Mouse (Mus musculus): ENCODE measurements around the gene Foxr1. TPM values are rescaled to one million over a fixed set of nuclear protein-coding genes. Genes with fewer than 3 reads are reported as not detected.

Foxr1 gene
- polyA plus RNA-seq, 1 experiment from 2014 or later: not detected

GRCm38 (mm10) chr9:44478229-44478921 is 37.4 kb upstream of the Foxr1 start:
- peak overlapping the region; percentile 98 for H3K4me2 ChIP-seq (replicated peaks; ENCODE audit: low read depth)
- H3K4me1 ChIP-seq (replicated peaks; ENCODE audit: control insufficient read depth, insufficient read depth, low read length): 0 out of 2 replicates have a peak, but pooled peaks cover 3% of the 10 kb centered on the region
- H3K27me3 ChIP-seq (replicated peaks; ENCODE audit: control insufficient read depth, insufficient read depth, low read length): no peaks in the 10 kb centered on the region
- no peaks in the 10 kb centered on the region for H3K9me3 ChIP-seq (ENCODE audit: control insufficient read depth)
- 0 out of 2 replicates have a peak, but pooled peaks have one; percentile 1 for TF ChIP-seq CTCF (IDR thresholded peaks at IDR 0.05; ENCODE audit: low read depth)
- peak; percentile 37 for ATAC-seq
- H3K27ac ChIP-seq (ENCODE audit: low read depth, low read length): peak overlapping the region; percentile 95
- H3K9ac ChIP-seq (ENCODE audit: low read depth, low read length): peak overlapping the region; percentile 63
- H3K4me3 ChIP-seq (ENCODE audit: low read depth, low read length): peak overlapping the region; percentile 74
- under 1% methylated on average over 23 of the region's 27 CpGs for WGBS
- H3K36me3 ChIP-seq (ENCODE audit: control insufficient read depth, insufficient read depth): no peaks in the 10 kb centered on the region

DNA sequence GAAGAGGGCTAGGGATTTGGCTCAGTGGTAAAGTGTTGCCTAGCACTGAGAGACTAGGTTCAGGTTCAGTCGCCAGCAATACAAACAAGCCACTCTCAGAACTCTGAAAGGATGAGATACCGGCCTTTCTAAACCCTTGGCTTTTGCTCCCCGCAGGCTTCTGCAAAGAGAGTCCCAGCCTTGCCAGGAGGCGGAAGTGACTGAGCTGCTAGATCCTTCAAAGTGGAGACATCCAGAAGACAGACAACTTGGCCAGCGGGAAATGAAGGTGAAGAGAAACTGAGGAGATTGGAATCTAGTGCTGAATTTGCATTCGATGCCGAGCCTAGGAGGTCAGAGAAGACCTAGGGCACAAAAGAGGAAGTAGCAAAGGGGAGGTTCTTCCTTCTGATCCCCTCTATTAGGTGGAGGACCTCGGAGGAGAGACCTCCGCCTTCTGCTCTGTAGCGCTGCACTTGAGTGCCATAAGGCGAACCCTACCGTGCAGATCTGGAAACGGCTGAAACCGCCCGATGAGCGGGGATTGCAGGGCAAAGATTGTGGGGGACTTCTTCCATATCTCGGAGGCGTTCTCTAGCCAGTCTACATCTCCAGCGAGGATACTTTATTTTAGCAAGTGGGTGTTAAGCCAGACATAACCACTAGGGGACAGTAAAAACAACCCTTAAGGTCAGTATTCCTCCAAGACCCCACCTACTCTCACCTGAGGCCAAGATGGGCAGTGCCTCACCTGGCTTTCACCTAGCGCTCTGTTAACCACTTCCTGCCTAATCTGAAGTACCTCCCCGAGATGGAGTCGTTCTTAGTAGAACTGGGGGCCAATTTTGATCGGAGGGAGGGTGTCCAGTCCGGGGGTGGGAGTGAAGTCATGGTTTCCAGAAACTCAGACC is 36.6 kb upstream of the Foxr1 start:
- peak; percentile 14 for ATAC-seq
- peak overlapping the region; percentile 74 for H3K4me3 ChIP-seq (ENCODE audit: low read depth, low read length)
- H3K9me3 ChIP-seq (ENCODE audit: control insufficient read depth): no peaks in the 10 kb centered on the region
- H3K4me1 ChIP-seq (replicated peaks; ENCODE audit: control insufficient read depth, insufficient read depth, low read length): 0 out of 2 replicates have a peak, but pooled peaks cover 3% of the 10 kb centered on the region
- H3K27me3 ChIP-seq (replicated peaks; ENCODE audit: control insufficient read depth, insufficient read depth, low read length): no peaks in the 10 kb centered on the region
- peak; percentile 94 for TF ChIP-seq CTCF (IDR thresholded peaks at IDR 0.05; ENCODE audit: low read depth)
- H3K9ac ChIP-seq (ENCODE audit: low read depth, low read length): peak overlapping the region; percentile 63
- H3K27ac ChIP-seq (ENCODE audit: low read depth, low read length): peak overlapping the region; percentile 95
- WGBS: 6% methylated on average over 24 of the region's 24 CpGs
- no peaks in the 10 kb centered on the region for H3K36me3 ChIP-seq (ENCODE audit: control insufficient read depth, insufficient read depth)
- H3K4me2 ChIP-seq (replicated peaks; ENCODE audit: low read depth): peak overlapping the region; percentile 98

GRCm38 (mm10) chr9:44475936-44476335 is 35.0 kb upstream of the Foxr1 start:
- Histone ChIP-seq H3K4me1 (replicated peaks; ENCODE audit: control insufficient read depth, insufficient read depth, low read length) (0 out of 2 replicates have a peak, but pooled peaks cover 3% of the 10 kb centered on the region), H3K4me2 (replicated peaks; ENCODE audit: low read depth) (no peak overlapping the region), H3K27ac (ENCODE audit: low read depth, low read length) (no peak overlapping the region), H3K27me3 (replicated peaks; ENCODE audit: control insufficient read depth, insufficient read depth, low read length) (no peaks in the 10 kb centered on the region), H3K36me3 (ENCODE audit: control insufficient read depth, insufficient read depth) (no peaks in the 10 kb centered on the region), H3K9ac (ENCODE audit: low read depth, low read length) (no peak overlapping the region), H3K4me3 (ENCODE audit: low read depth, low read length) (no peak overlapping the region), H3K9me3 (ENCODE audit: control insufficient read depth) (no peaks in the 10 kb centered on the region)
- no peak for ATAC-seq
- TF ChIP-seq CTCF (IDR thresholded peaks at IDR 0.05; ENCODE audit: low read depth): peak; percentile 49
- WGBS: 96% methylated on average over 3 of the region's 3 CpGs

DNA sequence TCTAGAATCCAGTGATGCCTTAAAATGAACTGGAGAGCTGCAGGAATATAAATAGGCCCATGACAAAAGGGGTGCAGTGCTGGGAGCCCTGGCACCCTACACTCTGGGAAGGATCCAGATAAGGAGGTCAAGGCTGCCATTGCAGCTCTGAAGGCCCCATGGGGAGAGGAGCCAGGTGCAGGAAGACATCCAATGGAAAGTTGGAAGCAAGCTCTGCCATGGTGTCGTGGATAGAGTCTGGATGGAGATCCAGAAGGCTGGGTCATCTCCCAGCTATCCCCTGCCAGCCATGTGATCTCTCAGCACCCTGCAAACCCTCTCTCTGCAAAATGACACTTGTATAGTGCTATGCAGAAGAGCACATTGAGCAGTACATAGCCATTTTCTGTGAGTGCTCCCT is 33.4 kb upstream of the Foxr1 start:
- no peak overlapping the region for H3K9ac ChIP-seq (ENCODE audit: low read depth, low read length)
- no peak for TF ChIP-seq CTCF (IDR thresholded peaks at IDR 0.05; ENCODE audit: low read depth)
- no peak overlapping the region for H3K27ac ChIP-seq (ENCODE audit: low read depth, low read length)
- no peak for ATAC-seq
- H3K9me3 ChIP-seq (ENCODE audit: control insufficient read depth): no peaks in the 10 kb centered on the region
- H3K4me2 ChIP-seq (replicated peaks; ENCODE audit: low read depth): no peak overlapping the region
- no peaks in the 10 kb centered on the region for H3K36me3 ChIP-seq (ENCODE audit: control insufficient read depth, insufficient read depth)
- 0 out of 2 replicates have a peak, but pooled peaks cover 3% of the 10 kb centered on the region for H3K4me1 ChIP-seq (replicated peaks; ENCODE audit: control insufficient read depth, insufficient read depth, low read length)
- no peaks in the 10 kb centered on the region for H3K27me3 ChIP-seq (replicated peaks; ENCODE audit: control insufficient read depth, insufficient read depth, low read length)
- 19% methylated on average over 1 of the region's 1 CpGs for WGBS
- H3K4me3 ChIP-seq (ENCODE audit: low read depth, low read length): no peak overlapping the region

GRCm38 (mm10) chr9:44473184-44473583 is 32.2 kb upstream of the Foxr1 start:
- Histone ChIP-seq H3K4me2 (replicated peaks; ENCODE audit: low read depth) (no peak overlapping the region), H3K4me1 (replicated peaks; ENCODE audit: control insufficient read depth, insufficient read depth, low read length) (peaks cover 3% of the 10 kb centered on the region; the same call in 1 of the 2 replicates), H3K4me3 (ENCODE audit: low read depth, low read length) (no peak overlapping the region), H3K27me3 (replicated peaks; ENCODE audit: control insufficient read depth, insufficient read depth, low read length) (no peaks in the 10 kb centered on the region), H3K9ac (ENCODE audit: low read depth, low read length) (no peak overlapping the region), H3K36me3 (ENCODE audit: control insufficient read depth, insufficient read depth) (no peaks in the 10 kb centered on the region), H3K9me3 (ENCODE audit: control insufficient read depth) (no peaks in the 10 kb centered on the region), H3K27ac (ENCODE audit: low read depth, low read length) (no peak overlapping the region)
- 59% methylated on average over 3 of the region's 3 CpGs for WGBS
- TF ChIP-seq CTCF (IDR thresholded peaks at IDR 0.05; ENCODE audit: low read depth): peak; percentile 49
- ATAC-seq: no peak

DNA sequence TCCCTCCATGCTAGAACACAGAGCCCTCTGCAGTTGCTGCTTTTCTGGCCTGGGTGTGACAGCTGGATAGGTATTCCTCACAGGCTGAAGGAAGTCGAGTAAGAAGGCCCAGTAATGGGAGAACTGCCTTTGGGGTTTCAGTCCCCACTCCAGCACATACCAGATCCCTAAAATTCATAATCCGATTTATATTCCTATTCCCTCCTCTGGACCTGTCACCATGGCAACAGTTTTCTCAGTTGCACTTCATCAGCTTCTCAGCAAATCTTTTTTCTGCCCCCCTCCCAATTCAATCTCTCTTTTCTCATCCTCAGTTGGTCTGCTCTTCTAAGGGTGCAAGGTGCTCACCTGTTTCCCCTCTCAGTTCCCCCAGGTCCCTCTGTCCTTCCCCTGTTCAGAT is 27.9 kb upstream of the Foxr1 start:
- Histone ChIP-seq H3K9ac (ENCODE audit: low read depth, low read length) (no peak overlapping the region), H3K27ac (ENCODE audit: low read depth, low read length) (no peak overlapping the region), H3K4me3 (ENCODE audit: low read depth, low read length) (no peak overlapping the region), H3K4me2 (replicated peaks; ENCODE audit: low read depth) (no peak overlapping the region), H3K9me3 (ENCODE audit: control insufficient read depth) (no peaks in the 10 kb centered on the region), H3K27me3 (replicated peaks; ENCODE audit: control insufficient read depth, insufficient read depth, low read length) (no peaks in the 10 kb centered on the region), H3K4me1 (replicated peaks; ENCODE audit: control insufficient read depth, insufficient read depth, low read length) (no peaks in the 10 kb centered on the region; the same call in 1 of the 2 replicates), H3K36me3 (ENCODE audit: control insufficient read depth, insufficient read depth) (no peaks in the 10 kb centered on the region)
- no peak for TF ChIP-seq CTCF (IDR thresholded peaks at IDR 0.05; ENCODE audit: low read depth)
- WGBS: 42% methylated on average over 2 of the region's 2 CpGs
- no peak for ATAC-seq
